Mouse (Mus musculus): ENCODE measurements around the gene Mrps7.

Mrps7 gene

DNA sequence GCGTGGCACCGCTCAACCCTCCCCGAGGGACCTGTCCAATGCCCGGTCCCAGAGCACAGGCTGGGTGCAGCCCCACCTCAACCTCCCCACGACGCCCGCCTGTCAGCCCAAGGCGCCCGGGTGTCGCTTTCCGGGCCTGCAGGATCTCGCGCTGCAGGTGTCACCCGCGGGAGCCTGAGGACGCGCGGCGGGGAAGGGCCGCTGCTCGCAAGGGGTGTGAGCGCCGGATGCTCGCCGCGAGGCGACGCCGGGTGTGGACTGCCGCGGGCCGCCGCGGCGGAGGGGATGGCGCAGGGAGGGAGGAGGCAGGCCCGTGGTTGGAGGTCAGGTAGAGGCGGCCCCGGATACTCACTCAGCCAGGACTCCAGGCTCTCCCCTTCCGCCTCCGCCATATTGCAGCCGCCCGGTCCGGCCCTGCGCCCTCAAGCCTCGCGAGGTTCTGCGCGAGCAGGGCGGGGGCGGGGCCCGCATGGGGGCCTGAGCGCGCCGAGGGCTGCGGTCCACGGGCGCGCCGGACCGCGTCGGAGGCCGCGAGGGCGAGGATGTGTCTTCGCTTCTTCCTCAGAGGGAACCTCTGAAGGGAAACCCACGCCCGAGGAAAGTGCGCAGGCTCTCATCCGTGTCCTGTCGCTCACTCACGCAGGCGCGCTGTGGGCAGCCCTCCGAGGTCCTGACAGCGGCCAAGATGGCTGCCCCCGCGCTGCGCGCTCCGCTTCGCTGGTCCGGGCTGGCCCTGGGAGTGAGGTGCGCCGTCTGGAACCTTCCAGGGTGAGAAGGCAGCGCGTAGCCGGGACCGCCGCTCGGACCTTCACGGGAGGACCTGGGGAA lies at the start of gene Mrps7, which contains the start of gene Gga3:
Mrps7 (plus strand) TSS at position 450 of the 828 bp plus-strand sequence.
Gga3 (minus strand) TSS at position 576 of the 828 bp plus-strand sequence.
- peak; percentile 85 to 93 for DNase-seq (ENCODE audit: low spot score in 2 of 2)

DNA sequence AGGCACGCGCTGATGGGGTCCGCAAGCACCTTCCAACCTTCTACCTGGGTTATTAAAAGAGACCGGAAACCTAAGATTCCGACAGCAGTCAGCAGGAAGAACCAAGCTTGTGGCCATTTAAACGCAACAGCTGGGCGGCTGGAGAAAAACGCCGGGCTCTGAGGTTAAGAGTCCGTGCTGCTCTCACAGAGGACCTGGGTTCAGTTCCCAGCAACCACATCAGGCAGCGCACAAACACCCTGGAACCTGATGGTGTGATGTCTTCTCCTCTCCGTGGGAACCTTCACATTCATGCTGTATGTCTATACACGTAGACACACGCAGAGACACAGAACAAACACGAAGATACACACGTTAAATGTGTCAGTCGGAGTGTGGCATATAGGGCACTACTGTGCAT lies 48.0 kb upstream of the Mrps7 start:
- no peak for DNase-seq (ENCODE audit: low spot score in 2 of 2)

GRCm38 (mm10) chr11:115563406-115563805 lies 40.3 kb upstream of the Mrps7 start:
- no peak for DNase-seq (ENCODE audit: low spot score in 2 of 2)

- DNase-seq (ENCODE audit: low spot score in 2 of 2), result peak; percentile 98
Measured at GRCm38 (mm10) chr11:115564064-115564809, 39.5 kb upstream of the Mrps7 start, which contains the start of gene Nup85. Gene Nup85 (plus strand): TSS chr11:115564434.

GRCm38 (mm10) chr11:115564961-115565360 lies 38.8 kb upstream of the Mrps7 start:
- no peak for DNase-seq (ENCODE audit: low spot score in 2 of 2)

- DNase-seq (ENCODE audit: low spot score in 2 of 2), result no peak
Measured at GRCm38 (mm10) chr11:115579080-115579479, 24.6 kb upstream of the Mrps7 start.

DNA sequence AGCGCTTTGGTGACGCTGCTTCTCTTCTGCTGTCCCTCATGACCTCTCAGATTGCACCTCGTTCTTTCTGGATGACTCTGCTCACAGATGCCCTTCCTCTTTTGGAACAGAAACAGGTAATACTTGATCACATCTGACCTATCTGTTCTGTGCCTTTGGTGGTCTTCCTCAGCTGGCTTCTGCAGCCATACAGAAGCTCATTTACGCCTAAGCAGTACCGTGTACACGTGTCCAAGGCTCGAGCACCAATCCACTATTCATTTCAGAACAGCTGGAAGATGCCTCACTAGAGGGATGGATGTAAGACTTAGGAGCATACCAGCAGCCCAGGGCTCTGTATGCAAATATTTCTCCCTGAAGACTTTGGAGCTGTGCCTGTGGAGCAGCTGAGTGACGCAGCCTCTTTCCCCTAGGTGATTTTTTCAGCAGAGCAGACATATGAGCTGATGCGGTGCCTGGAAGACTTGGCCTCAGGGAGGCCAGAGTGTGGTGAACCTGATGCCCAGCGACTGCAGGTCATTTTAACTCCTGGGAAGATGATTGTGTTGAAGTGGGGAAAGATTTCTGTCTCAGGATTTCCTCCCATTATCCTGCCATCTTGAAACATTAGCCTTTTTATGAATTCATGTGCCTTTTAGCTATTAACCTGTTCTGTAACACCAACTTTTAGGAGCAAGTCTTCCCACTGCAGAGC lies 20.7 kb upstream of the Mrps7 start:
- no peak for DNase-seq (ENCODE audit: low spot score in 2 of 2)

DNA sequence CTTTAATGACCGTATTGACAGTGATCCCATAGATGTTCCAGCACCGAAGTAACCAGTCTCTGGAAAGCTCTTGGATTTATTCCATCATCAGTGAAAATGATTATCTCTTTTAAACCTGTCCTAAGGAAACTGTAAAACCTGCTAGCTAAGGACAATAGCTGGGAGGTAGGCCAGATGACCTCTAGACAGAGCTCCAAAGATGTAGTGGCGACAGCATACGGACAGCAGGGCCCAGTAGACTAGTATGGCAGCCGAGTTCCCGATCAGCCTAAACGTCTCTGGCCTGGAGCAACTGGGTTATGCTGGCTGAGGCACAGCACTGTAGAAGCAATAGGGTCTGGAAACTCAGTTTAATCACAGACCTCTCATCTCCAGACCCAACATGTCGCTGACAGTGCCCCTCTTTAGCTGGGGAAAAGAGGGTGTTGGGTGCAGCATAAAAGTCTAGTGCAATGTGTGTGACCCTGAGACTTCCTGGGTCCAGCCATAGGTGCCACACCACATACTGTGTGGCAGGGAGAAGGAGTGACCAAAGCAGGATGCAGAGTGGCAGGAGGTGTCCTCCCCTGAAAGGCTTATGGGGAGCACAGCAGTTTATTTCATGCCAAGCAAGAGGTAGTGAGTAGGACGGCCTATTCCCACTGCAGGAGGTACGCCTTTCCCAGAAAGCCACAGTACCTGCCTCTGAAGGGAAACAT lies 19.2 kb upstream of the Mrps7 start:
- no peak for DNase-seq (ENCODE audit: low spot score in 2 of 2)

- DNase-seq (ENCODE audit: low spot score in 2 of 2), result no peak
Measured at GRCm38 (mm10) chr11:115585573-115586100, 18.1 kb upstream of the Mrps7 start.

DNA sequence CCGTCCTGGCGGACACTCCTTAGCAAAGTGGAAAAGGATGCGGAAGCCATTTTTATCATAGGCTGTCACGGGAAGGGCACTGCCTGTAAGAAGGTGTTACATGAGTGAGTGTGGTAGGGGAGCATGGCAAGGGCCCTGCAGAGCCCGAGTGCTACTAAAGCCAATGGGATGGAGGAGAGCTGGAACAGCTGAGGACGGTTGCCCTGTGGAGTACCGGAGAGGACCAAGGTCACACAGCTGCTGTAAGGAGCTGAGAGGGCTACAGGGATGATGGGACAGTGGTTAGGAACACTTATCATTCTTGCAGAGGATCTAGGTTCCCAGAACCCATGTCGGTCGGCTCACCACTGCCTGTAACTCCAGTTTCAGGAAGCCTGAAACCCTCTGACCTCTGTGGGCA lies 17.3 kb upstream of the Mrps7 start:
- no peak for DNase-seq (ENCODE audit: low spot score in 2 of 2)

- no peak for DNase-seq (ENCODE audit: low spot score in 2 of 2)
Measured at GRCm38 (mm10) chr11:115587984-115588383, 15.7 kb upstream of the Mrps7 start.

DNA sequence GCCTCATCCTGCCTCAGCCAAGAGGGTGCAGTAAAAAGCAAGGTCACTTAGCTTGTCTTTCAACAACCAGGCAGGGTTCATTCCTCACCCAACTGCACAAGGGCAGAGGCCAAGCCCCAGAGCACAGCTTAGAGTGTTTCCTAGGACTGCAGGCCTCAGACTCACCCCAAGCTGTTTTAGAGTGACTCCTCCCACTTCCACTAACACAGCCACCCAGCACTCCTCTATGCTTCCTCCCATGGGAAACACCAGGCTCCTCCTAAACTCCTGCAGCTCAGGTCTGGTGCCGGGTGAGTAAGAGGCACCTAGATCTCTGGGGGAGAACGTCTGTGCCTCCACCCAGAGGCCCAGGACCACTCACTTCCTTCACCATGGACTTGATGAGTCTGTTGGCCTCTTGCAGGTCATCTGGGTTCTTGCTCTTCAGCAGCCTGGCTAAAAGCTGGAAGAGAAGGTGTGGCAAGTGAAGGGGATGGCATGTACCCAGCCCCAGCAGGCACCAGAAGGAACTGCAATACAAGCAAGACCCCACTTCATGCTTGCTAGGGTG lies 13.1 kb upstream of the Mrps7 start:
- no peak for DNase-seq (ENCODE audit: low spot score in 2 of 2)

- DNase-seq (ENCODE audit: low spot score in 2 of 2), result no peak
Measured at GRCm38 (mm10) chr11:115595209-115595608, 8.5 kb upstream of the Mrps7 start.

GRCm38 (mm10) chr11:115598309-115598708 lies 5.4 kb upstream of the Mrps7 start:
- no peak for DNase-seq (ENCODE audit: low spot score in 2 of 2)

- no peak for DNase-seq (ENCODE audit: low spot score in 2 of 2)
Measured at GRCm38 (mm10) chr11:115599722-115600121, 4.0 kb upstream of the Mrps7 start.

DNA sequence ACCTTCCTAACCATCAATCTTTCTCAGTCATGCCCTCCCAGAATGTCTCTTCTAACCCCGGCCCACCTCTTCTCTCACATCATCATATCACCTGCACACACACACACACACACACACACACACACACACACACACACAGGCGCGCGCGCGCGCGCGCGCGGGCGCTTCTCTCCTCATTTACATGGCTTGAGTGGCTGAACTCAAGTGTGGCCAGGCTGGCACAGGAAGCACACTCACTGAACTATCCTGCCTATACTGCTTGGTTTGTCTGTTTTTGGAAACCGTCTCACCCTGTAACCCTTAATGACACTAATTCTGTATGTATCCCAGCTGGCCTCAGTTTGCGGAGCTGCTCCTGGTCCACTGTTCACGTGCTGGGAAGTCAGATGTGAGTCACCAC lies 3.0 kb upstream of the Mrps7 start:
- DNase-seq (ENCODE audit: low spot score in 2 of 2), result no peak

DNA sequence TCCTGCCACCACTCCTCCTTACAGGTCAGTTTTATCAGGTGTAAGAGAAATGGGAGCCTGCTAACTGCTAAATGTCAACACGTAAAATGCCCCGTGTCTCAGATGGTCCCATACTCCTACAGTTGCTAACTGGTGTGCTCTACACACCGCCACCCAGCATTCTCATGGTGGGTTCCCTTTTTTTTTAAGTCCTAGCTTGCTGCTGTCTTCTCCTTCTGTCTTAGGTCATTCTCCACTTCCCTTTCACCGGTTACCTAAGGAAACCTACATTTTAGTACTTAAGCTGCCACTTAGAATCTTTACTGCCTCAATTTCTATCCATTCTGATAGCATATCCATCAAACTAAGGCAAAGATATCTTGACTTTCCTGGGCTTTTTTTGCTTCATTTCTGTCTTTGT lies 2.6 kb upstream of the Mrps7 start:
- no peak for DNase-seq (ENCODE audit: low spot score in 2 of 2)

DNA sequence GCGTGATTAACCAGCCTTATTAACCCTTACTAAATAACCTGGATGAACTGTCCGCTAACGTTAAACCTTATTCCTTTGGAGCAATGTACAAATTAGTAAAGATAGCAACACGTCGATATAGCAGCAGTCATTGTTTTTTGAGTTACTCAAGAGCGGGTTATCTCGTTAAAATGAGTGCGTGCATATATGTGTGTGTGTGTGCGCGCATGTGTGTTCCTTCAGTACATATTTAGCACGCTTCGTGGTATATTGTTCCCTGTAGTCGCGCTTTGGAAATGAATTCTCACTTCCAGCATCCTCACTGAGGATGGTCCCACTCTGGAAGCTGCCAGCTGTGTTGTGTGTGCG lies 623 bp upstream of the Mrps7 start:
- DNase-seq (ENCODE audit: low spot score in 2 of 2), result no peak

GRCm38 (mm10) chr11:115604304-115604696 lies 575 bp downstream of the Mrps7 start:
- peak in 1 of 2 experiments; percentile 22 for DNase-seq (ENCODE audit: low spot score in 2 of 2)

GRCm38 (mm10) chr11:115606733-115607132 lies 3.0 kb downstream of the Mrps7 start:
- DNase-seq (ENCODE audit: low spot score in 2 of 2), result no peak

Data from spleen, postnatal 14 days (tissue).